Mouse (Mus musculus) midbrain, postnatal 0 days (tissue): ENCODE data around the gene Tspan9. TPM values are rescaled to one million over a fixed set of nuclear protein-coding genes. Genes with fewer than 3 reads are reported as not detected.
A peak's percentile ranks its signal among the peaks of the same experiment; 100 is the strongest.

ENCODE experiments used
- ATAC-seq: fragments of 200-750 bp; cut with Nextera tagmentation; 2 replicates; pipeline ENCODE4 v1.8.0; 2017; ENCODE audit warnings: moderate number of reproducible peaks, mild to moderate bottlenecking, moderate TSS enrichment, moderate library complexity; ENCODE audit not compliant: low FRiP score
- DNase-seq: peaks from one replicate; pipeline ENCODE4 v3.0.0-alpha.2; 2015; ENCODE audit warnings: low spot score
- H3K27ac ChIP-seq: fragments of 300-500 bp; sonication (generic); 2 replicates; pipeline ENCODE4 v1.5.1; 2014; ENCODE audit warnings: low read depth, mild to moderate bottlenecking, low read length, mixed read lengths
- H3K27me3 ChIP-seq: fragments of 300-500 bp; sonication (generic); 2 replicates; pipeline ENCODE4 v1.6.1; 2014; ENCODE audit warnings: low read length, control low read depth, mixed read lengths; ENCODE audit not compliant: insufficient read depth
- H3K36me3 ChIP-seq: fragments of 300-500 bp; sonication (generic); 2 replicates; pipeline ENCODE4 v1.6.1; 2014; ENCODE audit warnings: low read length, control low read depth, mixed read lengths; ENCODE audit not compliant: insufficient read depth
- H3K4me1 ChIP-seq: fragments of 300-500 bp; sonication (generic); 2 replicates; pipeline ENCODE4 v1.6.1; 2014; ENCODE audit warnings: mild to moderate bottlenecking, control low read depth, antibody characterized with exemption, low read length, mixed read lengths; ENCODE audit not compliant: insufficient read depth
- H3K4me2 ChIP-seq: fragments of 300-500 bp; sonication (generic); 2 replicates; pipeline ENCODE4 v1.6.1; 2014; ENCODE audit warnings: low read depth, mild to moderate bottlenecking, low read length, mixed read lengths; ENCODE audit not compliant: poor library complexity, severe bottlenecking
- H3K4me3 ChIP-seq: fragments of 300-500 bp; sonication (generic); 2 replicates; pipeline ENCODE4 v1.5.1; 2014; ENCODE audit warnings: low read depth, mild to moderate bottlenecking, low read length, moderate library complexity
- H3K9ac ChIP-seq: fragments of 300-500 bp; sonication (generic); replicated peaks from 2 replicates; pipeline ENCODE4 v1.6.1; 2014; ENCODE audit warnings: mild to moderate bottlenecking, low read length, moderate library complexity, mixed read lengths; ENCODE audit not compliant: poor library complexity, severe bottlenecking
- H3K9me3 ChIP-seq: fragments of 300-500 bp; sonication (generic); 2 replicates; pipeline ENCODE4 v1.6.1; 2016; ENCODE audit warnings: low read length, control low read depth
- CTCF ChIP-seq: IDR thresholded peaks from 2 replicates; pipeline ENCODE4 v1.5.1; 2016; ENCODE audit warnings: antibody characterized with exemption, mild to moderate bottlenecking
- WGBS: fragments of 180-500 bp; shearing (Covaris S2); extraction: QIAGEN DNeasy Blood & Tissue Kit; methylation state at CpG from one replicate; pipeline ENCODE4 v1.1.7; 2014; 5-methylcytosine and 5-hydroxymethylcytosine counted together
- polyA plus RNA-seq: library from polyadenylated mRNA; unstranded; fragments of >200 nt; fragmentation: Nextera tagmentation; extraction: Ambion mirVana; gene quantifications from 2 replicates; pipeline ENCODE4 v1.2.1, GENCODE M21; 2015
- total RNA-seq: library from RNA; depleted of rRNA; stranded (reverse); fragments of >200 nt; gene quantifications from 2 replicates; pipeline ENCODE4 v1.2.3, GENCODE M21; 2014

Gene Tspan9
- total and polyA plus RNA-seq, 2 experiments from 2014 or later, result 50.9 to 160 TPM

DNA sequence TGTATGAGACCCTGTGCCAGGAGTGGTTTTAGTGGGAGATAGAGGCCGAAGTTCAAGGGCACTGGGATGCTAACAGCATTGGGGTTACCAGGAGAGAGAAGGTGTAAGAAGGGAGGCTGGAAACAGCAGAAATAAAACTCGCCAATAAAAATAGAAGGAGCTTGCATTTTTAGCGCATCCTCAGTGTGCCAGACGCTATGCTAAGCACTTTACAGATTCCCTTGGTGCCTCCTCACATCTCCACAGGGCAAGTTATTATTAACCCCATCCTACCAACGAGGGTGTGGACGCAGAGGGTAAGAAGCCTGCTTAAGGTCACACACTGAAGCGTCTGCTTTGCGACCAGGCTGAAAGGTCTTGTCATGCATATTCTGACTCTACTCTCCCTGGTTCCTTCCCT lies 47.5 kb downstream of the Tspan9 start:
- no peaks in the 10 kb centered on the region for H3K27me3 ChIP-seq
- H3K4me2 ChIP-seq, result no peak overlapping the region
- H3K4me1 ChIP-seq, result peaks cover 5% of the 10 kb centered on the region; the same call in 1 of the 2 replicates
- WGBS, result 67% methylated on average over 8 of the region's 8 CpGs
- H3K4me3 ChIP-seq, result no peak overlapping the region
- H3K27ac ChIP-seq, result no peak overlapping the region
- ATAC-seq, result no peak
- H3K9ac ChIP-seq, result no peak overlapping the region
- DNase-seq, result no peak
- H3K36me3 ChIP-seq, result no peaks in the 10 kb centered on the region
- H3K9me3 ChIP-seq, result no peaks in the 10 kb centered on the region
- no peak for TF ChIP-seq CTCF

DNA sequence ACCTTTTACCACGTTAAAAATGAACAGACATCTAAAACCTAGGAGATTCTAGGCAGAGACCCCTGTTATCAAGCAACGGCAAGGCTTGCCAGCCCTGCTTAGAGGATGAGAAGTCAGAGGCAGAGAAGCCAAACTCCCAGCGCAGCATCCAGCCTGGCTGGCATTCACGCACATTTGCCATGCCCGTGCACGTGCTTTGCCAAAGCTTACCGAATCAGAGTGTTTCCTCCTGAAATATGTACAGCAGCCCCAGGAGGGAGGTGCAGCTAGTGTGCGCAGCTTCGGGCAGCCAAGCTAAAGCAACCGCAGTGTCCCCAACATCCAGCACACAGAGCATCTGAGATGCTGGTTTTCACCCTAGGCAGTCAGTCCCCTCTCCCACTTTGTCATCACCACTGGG lies 48.3 kb downstream of the Tspan9 start:
- Histone ChIP-seq H3K4me2 (no peak overlapping the region), H3K4me1 (peaks cover 5% of the 10 kb centered on the region; the same call in 1 of the 2 replicates), H3K27ac (no peak overlapping the region), H3K4me3 (no peak overlapping the region), H3K9ac (no peak overlapping the region), H3K36me3 (no peaks in the 10 kb centered on the region), H3K27me3 (no peaks in the 10 kb centered on the region), H3K9me3 (no peaks in the 10 kb centered on the region)
- DNase-seq (no peak), ATAC-seq (no peak)
- WGBS, result 82% methylated on average over 10 of the region's 10 CpGs
- TF ChIP-seq CTCF, result no peak

DNA sequence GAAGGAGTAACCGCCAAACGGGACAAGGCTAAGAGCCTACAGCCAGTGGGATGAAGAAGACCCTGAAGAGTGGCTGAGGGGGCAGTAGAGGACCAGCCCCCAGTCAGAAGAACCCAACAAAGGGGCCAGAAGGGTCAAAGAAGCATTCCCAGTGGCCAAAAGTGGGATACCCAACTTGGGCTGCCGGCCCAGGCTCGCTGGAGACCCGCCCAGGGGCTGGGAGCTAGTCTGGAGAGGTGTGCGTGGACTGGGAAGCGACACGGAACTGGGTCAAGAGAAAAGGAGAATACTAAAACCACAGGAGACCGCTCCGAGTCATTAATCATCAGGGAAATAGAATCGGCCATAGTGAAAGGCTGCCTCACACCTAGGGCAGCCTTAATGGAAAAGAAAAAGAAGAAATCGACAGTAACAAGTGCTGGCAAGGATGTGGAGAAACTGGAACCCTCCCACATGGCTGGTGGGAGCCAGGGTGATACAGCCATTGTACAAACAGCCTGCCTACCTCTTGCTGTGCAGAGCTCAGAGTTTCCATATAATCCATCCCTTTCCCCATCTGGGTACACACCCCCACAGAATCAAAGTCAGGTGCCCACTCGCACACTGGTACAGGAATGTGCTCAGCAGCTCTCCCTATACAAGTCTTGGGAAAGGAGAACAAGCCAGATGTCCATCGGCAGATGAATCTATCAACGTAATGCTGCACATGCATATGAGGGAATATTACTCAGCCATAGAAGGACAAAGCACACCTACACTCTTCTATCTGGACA lies 49.4 kb downstream of the Tspan9 start:
- H3K4me2 ChIP-seq, result no peak overlapping the region
- DNase-seq (peak; percentile 66), ATAC-seq (no peak)
- WGBS, result 83% methylated on average over 15 of the region's 15 CpGs
- no peak overlapping the region for H3K9ac ChIP-seq
- H3K36me3 ChIP-seq, result no peaks in the 10 kb centered on the region
- no peaks in the 10 kb centered on the region for H3K27me3 ChIP-seq
- H3K4me1 ChIP-seq, result peaks cover 5% of the 10 kb centered on the region; the same call in 1 of the 2 replicates
- no peak for TF ChIP-seq CTCF
- no peaks in the 10 kb centered on the region for H3K9me3 ChIP-seq
- no peak overlapping the region for H3K4me3 ChIP-seq
- no peak overlapping the region for H3K27ac ChIP-seq

DNA sequence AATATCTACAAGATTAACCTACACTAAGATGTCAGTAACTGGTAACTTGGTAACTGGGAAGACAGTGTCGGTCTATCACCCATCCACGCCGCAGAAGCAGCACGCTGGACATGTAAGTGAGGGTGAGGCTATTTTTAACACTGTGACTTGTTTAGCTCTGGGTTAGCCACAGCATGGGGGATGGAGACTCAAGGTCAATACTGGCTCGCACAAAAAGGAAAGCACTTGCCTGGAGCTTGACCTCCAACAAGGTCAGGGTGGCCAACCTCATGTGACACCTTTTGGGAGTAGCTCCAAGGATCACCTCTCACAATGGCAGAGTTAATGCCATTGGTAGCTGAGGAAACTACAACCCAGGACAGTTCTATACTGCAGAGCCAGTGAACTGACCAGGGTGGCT lies 50.8 kb downstream of the Tspan9 start:
- Histone ChIP-seq H3K4me2 (no peak overlapping the region), H3K9ac (no peak overlapping the region), H3K4me3 (no peak overlapping the region), H3K9me3 (no peaks in the 10 kb centered on the region), H3K4me1 (peaks cover 5% of the 10 kb centered on the region; the same call in 1 of the 2 replicates), H3K27me3 (no peaks in the 10 kb centered on the region), H3K27ac (no peak overlapping the region), H3K36me3 (no peaks in the 10 kb centered on the region)
- ATAC-seq (no peak), DNase-seq (no peak)
- no peak for TF ChIP-seq CTCF
- WGBS, result 82% methylated on average over 5 of the region's 5 CpGs

DNA sequence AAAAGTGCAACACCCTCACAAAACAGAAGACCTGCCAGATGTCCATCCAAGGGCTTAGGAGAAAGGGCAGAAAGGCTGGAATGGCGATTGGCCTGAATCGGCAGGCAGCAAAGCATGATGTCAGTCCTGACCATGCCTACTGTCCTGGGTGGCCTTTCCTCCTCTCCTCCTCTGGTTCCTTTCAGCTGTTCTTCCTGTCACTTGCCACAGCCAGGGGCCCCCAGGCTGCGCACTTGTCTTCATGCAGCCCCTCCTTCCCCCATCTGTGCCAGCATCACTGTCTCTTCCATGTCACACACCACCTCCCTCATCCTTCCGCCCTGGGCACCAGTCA lies 51.6 kb downstream of the Tspan9 start:
- H3K9ac ChIP-seq, result no peak overlapping the region
- H3K4me1 ChIP-seq, result peaks cover 5% of the 10 kb centered on the region; the same call in 1 of the 2 replicates
- H3K4me3 ChIP-seq, result no peak overlapping the region
- ATAC-seq (no peak; the same call in 1 of the 2 replicates), DNase-seq (no peak)
- H3K27me3 ChIP-seq, result no peaks in the 10 kb centered on the region
- H3K9me3 ChIP-seq, result no peaks in the 10 kb centered on the region
- no peak overlapping the region for H3K27ac ChIP-seq
- 91% methylated on average over 4 of the region's 4 CpGs for WGBS
- no peaks in the 10 kb centered on the region for H3K36me3 ChIP-seq
- H3K4me2 ChIP-seq, result no peak overlapping the region
- no peak for TF ChIP-seq CTCF

DNA sequence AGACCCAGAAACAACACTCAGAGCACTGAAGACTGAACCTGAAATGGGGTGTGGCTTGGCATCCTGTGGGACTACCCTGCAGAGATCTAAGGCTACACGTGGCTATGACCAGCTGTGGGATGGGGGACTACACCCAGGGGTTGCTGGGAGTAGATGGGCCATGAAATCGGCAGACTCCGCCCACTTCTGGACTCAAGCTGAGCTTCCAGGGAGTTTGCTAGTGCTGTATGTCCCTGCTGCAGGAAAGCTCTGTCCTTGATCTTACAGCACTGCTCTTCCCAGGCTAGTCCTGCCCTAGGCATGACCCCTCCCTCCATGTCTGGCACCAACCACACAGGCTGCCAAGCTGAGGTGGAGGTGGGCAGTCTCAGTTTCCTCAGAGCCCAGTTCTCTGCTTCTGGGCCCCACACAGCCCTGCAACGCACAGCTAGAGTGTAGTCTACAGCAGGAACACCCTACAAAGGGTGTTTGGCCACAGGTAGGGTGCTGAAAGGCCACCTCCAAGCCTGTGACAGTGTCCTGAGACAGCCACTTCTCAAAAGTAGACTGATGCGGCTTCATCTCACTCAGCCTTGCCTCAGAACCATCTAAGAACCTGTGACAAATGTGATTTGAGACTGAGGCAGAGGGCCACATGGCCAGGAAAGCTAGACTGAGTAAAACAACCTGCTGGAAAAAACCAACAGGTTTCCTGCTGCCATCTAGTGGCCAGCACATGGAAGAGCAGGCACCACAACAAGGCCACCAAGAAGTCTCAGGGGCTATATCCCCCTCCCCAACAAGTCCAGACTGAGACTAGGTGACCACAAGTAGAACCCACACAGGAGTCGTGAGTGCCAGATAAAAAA lies 52.2 kb downstream of the Tspan9 start:
- peak; percentile 97 for TF ChIP-seq CTCF
- ATAC-seq (peak; percentile 22; the same call in 1 of the 2 replicates), DNase-seq (peak; percentile 81)
- no peaks in the 10 kb centered on the region for H3K36me3 ChIP-seq
- no peak overlapping the region for H3K4me2 ChIP-seq
- H3K27ac ChIP-seq, result 0 out of 2 replicates have a peak overlapping the region, but pooled peaks have one; percentile 8
- H3K27me3 ChIP-seq, result no peaks in the 10 kb centered on the region
- WGBS, result 28% methylated on average over 6 of the region's 6 CpGs
- H3K9ac ChIP-seq, result no peak overlapping the region
- H3K4me1 ChIP-seq, result peaks cover 5% of the 10 kb centered on the region; the same call in 1 of the 2 replicates
- no peak overlapping the region for H3K4me3 ChIP-seq
- H3K9me3 ChIP-seq, result no peaks in the 10 kb centered on the region
